Mouse (Mus musculus) hindbrain, embryonic 14.5 days (tissue): ENCODE data around the gene Zbtb48. TPM values are rescaled to one million over a fixed set of nuclear protein-coding genes. Genes with fewer than 3 reads are reported as not detected.

Source experiments
- ATAC-seq: fragments of 200-750 bp; cut with Nextera tagmentation; 2 replicates; pipeline ENCODE4 v1.8.0; 2017; ENCODE audit warnings: moderate number of reproducible peaks, mild to moderate bottlenecking, moderate TSS enrichment, moderate library complexity; ENCODE audit not compliant: low FRiP score
- DNase-seq: peaks from one replicate; pipeline ENCODE4 v3.0.0-alpha.2; 2015; ENCODE audit warnings: low spot score
- H3K27ac ChIP-seq: fragments of 300-500 bp; sonication (generic); 2 replicates; pipeline ENCODE4 v1.5.1; 2014; ENCODE audit warnings: mild to moderate bottlenecking, moderate library complexity
- H3K27me3 ChIP-seq: fragments of 300-500 bp; sonication (generic); 2 replicates; pipeline ENCODE4 v1.6.1; 2014; ENCODE audit warnings: mild to moderate bottlenecking, low read length, mixed read lengths; ENCODE audit not compliant: control insufficient read depth, insufficient read depth
- H3K36me3 ChIP-seq: fragments of 300-500 bp; sonication (generic); replicated peaks from 2 replicates; pipeline ENCODE4 v1.6.1; 2014; ENCODE audit not compliant: control insufficient read depth, insufficient read depth
- H3K4me1 ChIP-seq: fragments of 300-500 bp; sonication (generic); replicated peaks from 2 replicates; pipeline ENCODE4 v1.6.1; 2014; ENCODE audit warnings: antibody characterized with exemption, low read length, mixed read lengths; ENCODE audit not compliant: control insufficient read depth, insufficient read depth
- H3K4me2 ChIP-seq: fragments of 300-500 bp; sonication (generic); replicated peaks from 2 replicates; pipeline ENCODE4 v1.6.1; 2014; ENCODE audit warnings: mild to moderate bottlenecking, moderate library complexity
- H3K4me3 ChIP-seq: fragments of 300-500 bp; sonication (generic); replicated peaks from 2 replicates; pipeline ENCODE4 v1.5.1; 2014; ENCODE audit warnings: mild to moderate bottlenecking, low read length
- H3K9ac ChIP-seq: fragments of 300-500 bp; sonication (generic); 2 replicates; pipeline ENCODE4 v1.6.1; 2014
- H3K9me3 ChIP-seq: fragments of 300-500 bp; sonication (generic); 2 replicates; pipeline ENCODE4 v1.6.1; 2016; ENCODE audit warnings: low read length; ENCODE audit not compliant: control insufficient read depth
- WGBS: fragments of 180-500 bp; shearing (Covaris S2); extraction: QIAGEN DNeasy Blood & Tissue Kit; methylation state at CpG from one replicate; pipeline ENCODE4 v1.1.7; 2014; 5-methylcytosine and 5-hydroxymethylcytosine counted together
- polyA plus RNA-seq: library from polyadenylated mRNA; unstranded; fragments of >200 nt; fragmentation: Nextera tagmentation; extraction: Ambion mirVana; gene quantifications from 2 replicates; pipeline ENCODE4 v1.2.1, GENCODE M21; 2014

Gene Zbtb48
- polyA plus RNA-seq, 1 experiment from 2014 or later, result 19.1 TPM

DNA sequence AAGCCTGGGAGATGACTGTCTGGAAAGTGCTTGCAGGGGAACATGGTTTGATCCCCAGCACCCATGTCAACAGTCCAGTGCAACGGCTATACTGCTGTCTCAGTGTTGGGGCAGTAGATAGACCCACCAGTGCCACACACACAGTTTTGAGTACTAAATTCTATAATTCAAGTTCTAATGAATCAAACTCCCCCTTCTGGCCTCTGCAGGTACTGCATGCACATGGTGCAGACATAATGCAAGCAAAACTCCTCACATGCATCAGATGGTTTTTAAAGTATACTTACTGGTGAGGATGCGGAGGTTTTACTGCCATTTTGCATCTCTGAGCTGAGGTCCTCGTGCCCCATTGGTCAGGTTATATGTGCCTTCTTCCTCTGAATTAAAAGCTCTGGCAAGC lies 52.0 kb downstream of the Zbtb48 start:
- Histone ChIP-seq H3K27me3 (no peaks in the 10 kb centered on the region), H3K4me3 (no peak overlapping the region), H3K36me3 (peaks cover 55% of the 10 kb centered on the region), H3K9me3 (no peaks in the 10 kb centered on the region), H3K27ac (no peak overlapping the region), H3K4me2 (no peak overlapping the region), H3K9ac (no peak overlapping the region), H3K4me1 (no peaks in the 10 kb centered on the region)
- DNase-seq, result no peak
- ATAC-seq, result no peak
- WGBS, result 95% methylated on average over 3 of the region's 3 CpGs

DNA sequence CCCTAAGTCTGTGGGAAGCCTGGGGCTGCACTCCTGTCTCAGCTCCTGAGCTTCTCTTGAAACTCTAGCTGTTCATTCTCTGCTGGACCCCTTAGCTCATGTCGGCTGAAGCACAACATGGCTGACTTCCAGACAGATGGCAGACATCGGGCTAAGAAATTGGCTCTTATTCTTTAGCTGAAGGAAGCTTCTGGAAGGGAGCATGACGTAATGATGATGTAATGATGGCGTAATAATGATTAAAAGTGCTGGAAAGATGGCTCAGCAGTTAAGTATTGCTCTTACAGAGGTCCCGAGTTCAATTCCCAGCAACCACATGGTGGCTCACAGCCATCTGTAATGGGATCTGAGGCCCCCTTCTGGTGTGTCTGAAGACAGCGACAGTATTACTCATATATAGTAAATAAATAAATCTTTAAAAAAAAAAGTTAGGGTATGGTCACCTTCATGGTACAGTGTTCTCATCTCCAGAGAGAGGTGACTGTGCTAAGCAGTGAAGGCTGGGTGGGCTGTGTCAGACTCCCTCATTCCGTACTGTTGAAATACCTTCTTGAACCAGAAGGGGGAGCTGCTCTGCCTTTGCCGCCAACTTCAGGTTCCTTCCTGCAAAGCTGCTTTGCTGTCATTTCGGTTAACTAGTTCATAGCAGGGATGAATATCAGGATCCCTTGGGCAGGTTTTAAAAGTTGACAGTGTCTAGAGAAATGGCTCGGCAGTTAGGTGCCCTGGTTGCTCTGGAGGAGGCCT lies 55.1 kb downstream of the Zbtb48 start:
- peaks cover 50% of the 10 kb centered on the region for H3K36me3 ChIP-seq
- H3K27me3 ChIP-seq, result no peaks in the 10 kb centered on the region
- no peaks in the 10 kb centered on the region for H3K4me1 ChIP-seq
- no peak overlapping the region for H3K9ac ChIP-seq
- DNase-seq, result peak; percentile 73
- no peaks in the 10 kb centered on the region for H3K9me3 ChIP-seq
- H3K4me2 ChIP-seq, result no peak overlapping the region
- 72% methylated on average over 10 of the region's 10 CpGs for WGBS
- no peak for ATAC-seq
- H3K27ac ChIP-seq, result no peak overlapping the region
- H3K4me3 ChIP-seq, result no peak overlapping the region

Other genes with a start within 250 kb of the Zbtb48 start
- 170 and 171 TPM in 2 replicates for gene Camta1, start 165.8 kb downstream of the Zbtb48 start, polyA plus RNA-seq
- gene Dnajc11, start 94.0 kb downstream of the Zbtb48 start, polyA plus RNA-seq, result 72.0 TPM in 2 replicates
- gene Thap3, start 38.7 kb downstream of the Zbtb48 start, polyA plus RNA-seq, result 22.2 and 25.1 TPM in 2 replicates
- gene Phf13, start 31.4 kb downstream of the Zbtb48 start, polyA plus RNA-seq, result 20.6 and 26.4 TPM in 2 replicates
- 2.5 and 3.2 TPM in 2 replicates for gene Klhl21, start 18.9 kb downstream of the Zbtb48 start, polyA plus RNA-seq
- 0.90 and 1.0 TPM in 2 replicates for gene Tas1r1, start 10.9 kb upstream of the Zbtb48 start, polyA plus RNA-seq
- 24.4 and 26.1 TPM in 2 replicates for gene Nol9, start 11.7 kb upstream of the Zbtb48 start, polyA plus RNA-seq
- gene Plekhg5, start 44.8 kb upstream of the Zbtb48 start, polyA plus RNA-seq, result 10.0 and 10.9 TPM in 2 replicates
- 0.94 and 0.95 TPM in 2 replicates for gene Tnfrsf25, start 88.3 kb upstream of the Zbtb48 start, polyA plus RNA-seq
- 0.25 and 0.40 TPM in 2 replicates for gene Espn, start 124.7 kb upstream of the Zbtb48 start, polyA plus RNA-seq
- not detected in 2 replicates for gene Hes2, start 131.2 kb upstream of the Zbtb48 start, polyA plus RNA-seq
- 352 and 396 TPM in 2 replicates for gene Acot7, start 150.5 kb upstream of the Zbtb48 start, polyA plus RNA-seq
- 23.1 and 27.8 TPM in 2 replicates for gene Gpr153, start 246.6 kb upstream of the Zbtb48 start, polyA plus RNA-seq